Mouse (Mus musculus) gastrocnemius, postnatal 14 days (tissue): ENCODE results near the gene Vcpkmt. TPM values are rescaled to one million over a fixed set of nuclear protein-coding genes. Genes with fewer than 3 reads are reported as not detected.
"Not testable (repeated sequence)": the region's sequence is repeated elsewhere in the genome, so short reads cannot be mapped to it uniquely, and the experiment has no call there.

Source experiments
- DNase-seq: peaks from one replicate; pipeline ENCODE4 v3.0.0; 2021; ENCODE audit warnings: mixed read lengths
- intact Hi-C: fragments of 180-260 bp; cut with DNase I; formaldehyde crosslinking; loops from one replicate; pipeline ENCODE4 v1.15.1; 2025; ENCODE audit warnings: low total_unique reads
- long read RNA-seq, 2 experiments: library from polyadenylated mRNA; stranded (forward); transcript quantifications; one replicate each; pipeline ENCODE4 v2.0.0; 2021
- total RNA-seq, 2 experiments: library from RNA; stranded (reverse); gene quantifications; 2 replicates each; pipeline ENCODE4 v1.2.3; 2021

The Vcpkmt gene
- total RNA-seq = 1 to 10 TPM; 3.7 to 4.1 TPM
- long read RNA-seq, experiment 1, partial matches to known transcripts = 0 of 1 reads
- long read RNA-seq, experiment 1, other reads (novel, unspliced or antisense) = 0 of 1 reads
- long read RNA-seq, experiment 2, partial matches to known transcripts = 1 of 3 reads
- long read RNA-seq, experiment 2, other reads (novel, unspliced or antisense) = 1 of 3 reads

- intact Hi-C loops = no loop called here
- peak; percentile 88 for DNase-seq
These were observed at the start of gene Vcpkmt for GRCm38 (mm10) chr12:69582613-69583269. Vcpkmt (minus strand) TSS chr12:69583028.

DNA sequence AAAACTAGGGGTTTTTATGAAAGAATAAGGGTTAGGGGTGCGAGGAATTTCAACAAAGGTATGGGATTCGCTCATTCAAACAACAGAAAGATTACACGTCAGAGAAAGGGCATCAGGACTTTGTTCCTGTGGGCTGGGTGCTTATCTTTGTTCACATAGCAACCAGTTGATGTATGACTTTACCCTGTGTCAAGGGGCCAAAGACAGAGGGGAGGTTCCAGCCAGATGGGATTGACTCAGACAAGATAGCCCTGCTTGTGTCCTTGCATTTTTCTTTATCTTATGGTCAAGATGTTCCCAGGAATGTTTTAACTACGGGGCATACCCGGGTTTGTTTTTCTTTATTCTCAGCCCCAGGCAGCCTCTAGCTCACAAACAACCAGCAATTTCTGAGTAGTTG is 35.8 kb upstream of the Vcpkmt start:
- intact Hi-C loops, DNase-seq: not testable (repeated sequence)

GRCm38 (mm10) chr12:69604367-69604766 is 21.5 kb upstream of the Vcpkmt start:
- no peak for DNase-seq
- intact Hi-C loops = no loop called here

DNA sequence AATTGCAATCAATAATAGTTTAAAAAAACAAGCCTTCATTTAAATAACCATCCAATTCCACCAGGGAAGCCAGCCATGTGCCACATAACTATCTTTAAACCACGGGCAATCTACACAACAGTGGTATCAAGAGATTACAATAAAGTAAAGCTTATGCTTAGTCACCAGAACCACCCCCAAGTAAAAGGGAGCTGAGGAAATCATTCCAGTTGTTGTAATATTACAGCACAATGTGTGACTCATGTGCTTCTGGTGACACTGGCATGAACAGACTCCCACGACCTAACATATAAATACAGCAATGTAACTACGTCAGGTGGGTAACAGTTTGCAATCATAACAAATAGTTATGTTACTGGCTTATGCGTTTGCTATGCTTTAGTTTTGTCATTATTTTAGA is 14.6 kb upstream of the Vcpkmt start:
- intact Hi-C loops = loop anchor here (10.0 kb wide), 2 partner anchors 97 to 413 kb away; partner anchors contain the start of genes Mgat2 and Rpl36al
- no peak for DNase-seq

- no peak for DNase-seq
- intact Hi-C loops = loop anchor here (10.0 kb wide), 2 partner anchors 102 to 408 kb away; partner anchors contain the start of genes Mgat2 and Rpl36al
These were observed 10.3 kb upstream of the Vcpkmt start for GRCm38 (mm10) chr12:69593130-69593529.

- intact Hi-C loops = no loop called here
- no peak for DNase-seq
These were observed 422 bp upstream of the Vcpkmt start for GRCm38 (mm10) chr12:69583270-69583629.

- no peak for DNase-seq
- intact Hi-C loops = no loop called here
These were observed 614 bp downstream of the Vcpkmt start for GRCm38 (mm10) chr12:69582216-69582612.

DNA sequence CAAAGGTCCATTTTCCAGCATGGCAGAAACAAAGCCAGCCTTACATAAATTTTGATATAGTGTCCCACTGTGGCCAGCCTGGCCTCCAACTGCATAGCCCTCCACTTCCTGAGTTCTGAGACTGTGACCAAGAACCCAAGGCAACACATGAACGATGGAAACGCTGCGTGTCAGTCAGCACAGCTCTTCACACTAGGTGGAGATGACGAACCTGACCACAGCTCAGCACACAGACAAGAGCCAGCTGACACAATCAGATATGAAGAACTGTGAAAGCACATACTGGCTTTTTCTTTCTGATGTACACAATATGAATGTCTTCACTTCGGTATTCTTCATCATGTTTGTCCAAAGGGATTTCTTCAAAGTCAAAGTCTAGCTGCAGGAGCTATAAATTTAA is 3.2 kb downstream of the Vcpkmt start:
- intact Hi-C loops = loop anchor here (10.0 kb wide), 2 partner anchors 125 to 215 kb away; no protein-coding TSS in a partner anchor

DNA sequence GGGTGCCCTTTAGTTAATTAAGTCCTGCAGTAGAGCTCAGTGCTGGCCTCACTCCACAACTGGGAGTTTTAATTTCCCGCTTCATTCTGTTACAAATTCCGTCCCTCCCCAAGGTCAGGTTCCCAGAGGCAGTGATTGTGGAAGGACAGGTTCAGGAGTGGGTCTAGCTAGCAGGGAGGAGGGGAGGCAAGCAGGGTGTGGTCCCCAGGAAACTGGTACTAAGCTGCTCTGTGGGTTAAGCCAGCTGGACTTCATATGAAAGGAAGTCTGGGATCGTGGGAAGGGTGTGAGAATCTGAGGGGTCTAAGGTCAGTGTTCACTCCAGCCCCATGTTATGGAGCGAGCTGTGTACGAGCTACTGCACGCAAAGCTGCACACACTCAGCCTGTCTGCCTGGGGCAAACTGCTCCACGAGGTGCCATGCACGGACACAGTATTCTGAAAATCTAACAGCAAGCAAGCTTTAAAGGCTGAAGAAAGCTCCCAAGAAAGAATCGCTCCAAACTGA is 6.7 kb downstream of the Vcpkmt start:
- intact Hi-C loops = loop anchor here (10.0 kb wide), 2 partner anchors 121 to 211 kb away; no protein-coding TSS in a partner anchor
- DNase-seq = no peak

More for the DNA sequence above, 3.2 kb downstream of the Vcpkmt start:
- no peak for DNase-seq

DNA sequence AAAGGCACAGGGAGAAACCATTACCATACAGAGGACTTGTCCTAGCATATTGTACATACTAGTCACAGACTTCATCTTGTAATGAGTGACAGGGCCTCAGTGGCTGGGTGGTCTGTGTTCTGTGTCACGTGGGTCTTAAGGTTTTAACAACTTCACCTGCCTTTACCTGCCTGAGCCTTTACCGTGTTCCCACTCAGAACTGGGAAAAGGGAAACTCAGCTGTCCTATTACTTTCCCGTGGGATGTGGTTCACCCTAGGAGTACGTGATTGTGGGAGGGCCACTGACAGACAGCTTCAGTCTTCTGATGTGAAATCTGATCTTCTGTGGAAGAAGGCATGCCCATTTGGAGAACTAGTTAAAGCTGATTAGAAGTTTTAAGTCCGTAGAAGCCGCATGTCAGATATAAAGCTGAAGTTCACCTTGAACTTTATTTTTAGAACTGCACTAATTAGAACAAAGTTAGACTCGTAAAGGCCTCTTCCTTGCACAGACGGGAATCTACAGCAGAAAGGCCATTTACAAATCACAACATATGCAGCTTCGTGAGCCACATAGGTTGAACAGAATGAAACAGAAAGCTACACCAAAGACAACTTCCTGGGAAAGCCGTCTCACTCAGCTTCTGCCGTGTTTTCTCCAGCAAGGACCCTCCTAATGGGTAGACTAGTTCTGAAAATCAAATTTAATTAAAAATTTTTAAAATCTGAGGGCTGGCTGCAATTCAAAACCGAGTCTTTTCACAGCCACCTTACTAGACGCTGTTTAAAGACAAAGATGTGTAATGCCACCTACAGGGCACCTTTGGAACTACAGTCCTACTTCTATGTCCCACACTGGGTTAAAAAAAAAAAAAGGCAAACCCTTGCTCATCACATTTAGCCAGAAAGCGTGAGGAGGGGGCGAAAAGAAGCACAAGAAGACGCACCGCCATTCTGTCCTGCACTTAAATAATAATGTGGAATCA is 8.6 kb downstream of the Vcpkmt start:
- DNase-seq = peak; percentile 65
- intact Hi-C loops = loop anchor here (10.0 kb wide), 2 partner anchors 119 to 209 kb away; no protein-coding TSS in a partner anchor

DNA sequence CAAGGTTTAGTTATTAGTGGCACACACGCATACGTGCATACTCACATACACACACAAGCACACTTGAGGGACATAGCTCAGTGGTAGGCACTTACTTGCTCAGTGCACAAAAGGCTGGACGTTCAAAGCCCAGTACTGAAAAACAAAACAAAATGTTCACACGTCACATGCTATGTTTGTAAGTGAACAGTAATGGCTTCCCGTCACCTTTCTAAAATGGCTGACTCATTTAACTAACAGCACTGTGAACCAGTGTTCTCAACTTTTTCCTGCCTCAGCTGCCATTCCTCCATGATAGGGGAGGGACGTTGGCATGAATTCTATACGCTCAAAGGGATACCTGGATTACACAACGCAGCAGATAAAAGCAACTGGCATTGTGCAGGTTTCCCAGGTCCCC is 9.6 kb downstream of the Vcpkmt start:
- no peak for DNase-seq
- intact Hi-C loops = loop anchor here (10.0 kb wide), 2 partner anchors 118 to 208 kb away; no protein-coding TSS in a partner anchor

DNA sequence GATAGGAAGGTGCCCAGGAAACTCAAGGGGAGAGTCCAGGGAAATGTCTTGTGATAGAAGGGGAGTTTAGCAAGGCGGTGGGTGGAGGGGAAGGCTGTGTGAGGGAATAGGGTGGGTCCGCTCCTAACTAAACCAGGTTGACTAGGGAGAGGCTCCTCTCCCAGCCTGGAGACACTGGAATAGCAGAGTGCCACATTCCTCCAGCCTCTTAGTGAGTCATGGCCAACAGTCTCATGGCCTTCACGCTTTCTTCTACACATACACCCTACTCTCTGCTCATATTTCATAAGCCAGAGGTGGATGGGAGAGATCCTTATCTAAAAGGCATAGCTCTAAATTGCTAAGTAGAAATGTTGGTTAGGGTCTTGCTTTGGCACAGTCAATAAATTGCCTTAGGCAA is 12.9 kb downstream of the Vcpkmt start:
- no peak for DNase-seq
- intact Hi-C loops = loop anchor here (10.0 kb wide), 2 partner anchors 115 to 205 kb away; no protein-coding TSS in a partner anchor

- no peak for DNase-seq
- intact Hi-C loops = no loop called here
These were observed 14.6 kb downstream of the Vcpkmt start for GRCm38 (mm10) chr12:69568266-69568665.

DNA sequence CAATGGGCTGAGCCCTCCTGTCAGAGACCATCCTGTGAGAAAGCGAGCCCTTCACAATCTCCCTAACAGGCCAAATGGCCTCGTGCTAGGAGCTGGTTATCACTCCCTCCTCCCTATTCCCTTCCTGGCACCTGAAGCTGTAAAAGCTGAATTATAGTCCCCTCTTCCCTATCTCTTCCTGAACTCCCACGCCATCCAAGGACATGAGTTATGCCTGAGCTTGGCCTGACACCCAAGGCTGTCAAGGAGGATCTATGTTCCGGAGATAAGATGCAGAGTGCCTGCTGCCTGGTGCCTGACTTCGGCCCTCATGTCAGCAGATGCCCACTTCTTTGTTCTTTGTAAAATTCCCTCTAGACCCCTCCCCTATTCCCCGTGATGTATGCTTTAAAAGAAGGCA is 21.8 kb downstream of the Vcpkmt start:
- intact Hi-C loops, DNase-seq: not testable (repeated sequence)

- intact Hi-C loops = no loop called here
- DNase-seq = no peak
These were observed 26.5 kb downstream of the Vcpkmt start for GRCm38 (mm10) chr12:69556221-69556861.

- no peak for DNase-seq
- intact Hi-C loops = no loop called here
These were observed 37.2 kb downstream of the Vcpkmt start for GRCm38 (mm10) chr12:69545456-69546178.

- intact Hi-C loops = no loop called here
- DNase-seq = no peak
These were observed 37.8 kb downstream of the Vcpkmt start for GRCm38 (mm10) chr12:69544994-69545393.

- intact Hi-C loops = no loop called here
- no peak for DNase-seq
These were observed 38.3 kb downstream of the Vcpkmt start for GRCm38 (mm10) chr12:69544562-69544961.
